Mouse (Mus musculus): ENCODE measurements around the gene Cenpi. TPM values are rescaled to one million over a fixed set of nuclear protein-coding genes. Genes with fewer than 3 reads are reported as not detected.

Gene Cenpi
- total and polyA plus RNA-seq, 3 experiments = 11.6 to 40.9 (median 22.2) TPM

DNA sequence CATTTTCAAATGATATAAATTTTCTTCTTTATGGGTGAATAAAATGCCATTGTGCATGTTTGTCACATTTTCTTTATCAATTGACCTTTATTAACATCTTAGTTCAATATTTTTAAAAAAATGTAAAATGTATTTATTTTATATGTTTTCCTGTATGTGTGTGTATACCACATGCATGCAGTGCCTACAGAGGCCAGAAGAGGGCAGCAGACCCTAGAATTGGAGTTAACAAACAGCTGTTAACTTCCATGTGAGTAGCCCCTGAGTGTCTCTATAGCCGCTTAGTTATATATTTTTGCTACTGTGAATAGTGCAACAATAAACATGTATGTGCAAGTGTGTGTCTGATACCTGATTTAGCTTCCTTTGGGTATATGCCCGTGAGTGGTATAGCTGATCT, 25.4 kb downstream of the Cenpi start:
- Histone ChIP-seq H3K9me3 (replicated peaks; ENCODE audit: low read length) (no peaks in the 10 kb centered on the region), H3K27ac (ENCODE audit: insufficient read depth, low read depth) (no peak overlapping the region), H3K27me3 (replicated peaks) (no peaks in the 10 kb centered on the region), H3K79me2 (replicated peaks; ENCODE audit: control insufficient read depth, extremely low read depth, insufficient read depth, poor library complexity, severe bottlenecking) (no peaks in the 10 kb centered on the region), H3K4me3 (replicated peaks in 1 of 3; ENCODE audit: low read depth in 2 of 3, low read length in 2 of 3, poor library complexity in 1 of 3) (no peak overlapping the region), H3K4me1 (ENCODE audit: control insufficient read depth in 1 of 2, insufficient read depth in 2 of 2) (no peaks in the 10 kb centered on the region), H3K36me3 (replicated peaks in 1 of 2; ENCODE audit: control insufficient read depth in 1 of 2, insufficient read depth in 1 of 2, low read length in 1 of 2) (peaks cover 6 to 21% of the 10 kb centered on the region in 2 experiments), H3K4me2 (ENCODE audit: insufficient read depth, low read depth, poor library complexity, severe bottlenecking) (no peak overlapping the region), H3K9ac (ENCODE audit: insufficient read depth, low read depth) (no peak overlapping the region)
- in situ Hi-C loops (cut with MboI; ENCODE audit: low pct_ligation_motif_present, low pct_unique_long_range_greater_than_20kb, low sequenced_read_pairs) (no loop called here), dilution Hi-C loops (cut with MboI; ENCODE audit: extremely low pct_ligation_motif_present, extremely low pct_unique_long_range_greater_than_20kb, low sequenced_read_pairs) (no loop called here)
- DNase-seq (ENCODE audit: extremely low read depth) = peak; percentile 29
- TF ChIP-seq MAZ (IDR thresholded peaks at IDR 0.05; ENCODE audit: low read depth, low read length) (no peak), NRF1 (IDR thresholded peaks at IDR 0.05; ENCODE audit: low read depth, low read length) (no peak), CTCF (conservative IDR thresholded peaks at IDR 0.05 in 1 of 2, IDR thresholded peaks at IDR 0.05 in 1 of 2; ENCODE audit: low read depth in 2 of 2, low read length in 2 of 2) (peak in 1 of 2 experiments; percentile 60; a peak in 2 of 4 replicates), POLR2AphosphoS2 (IDR thresholded peaks at IDR 0.05; ENCODE audit: low read depth, low read length) (no peak), MAX (IDR thresholded peaks at IDR 0.05; ENCODE audit: low read length) (no peak), MAFK (IDR thresholded peaks at IDR 0.05; ENCODE audit: insufficient replicate concordance, low read length) (no peak), MEF2A (IDR thresholded peaks at IDR 0.05; ENCODE audit: borderline replicate concordance, low read depth, low read length) (no peak), JUND (conservative IDR thresholded peaks at IDR 0.05; ENCODE audit: low read depth, low read length) (no peak), SMC3 (IDR thresholded peaks at IDR 0.05; ENCODE audit: low read depth, low read length) (peak; percentile 40), RAD21 (IDR thresholded peaks at IDR 0.05; ENCODE audit: low read depth, low read length) (peak; percentile 43), E2F4 (IDR thresholded peaks at IDR 0.05; ENCODE audit: insufficient replicate concordance, low read depth, low read length) (no peak), IRF4 (IDR thresholded peaks at IDR 0.05; ENCODE audit: low read depth, low read length) (no peak), ZC3H11A (IDR thresholded peaks at IDR 0.05; ENCODE audit: low read depth, low read length) (no peak)

GRCm38 (mm10) chrX:134342735-134343134, 34.9 kb downstream of the Cenpi start:
- H3K79me2 ChIP-seq (replicated peaks; ENCODE audit: control insufficient read depth, extremely low read depth, insufficient read depth, poor library complexity, severe bottlenecking) = no peaks in the 10 kb centered on the region
- in situ Hi-C loops (cut with MboI; ENCODE audit: low pct_ligation_motif_present, low pct_unique_long_range_greater_than_20kb, low sequenced_read_pairs) (no loop called here), dilution Hi-C loops (cut with MboI; ENCODE audit: extremely low pct_ligation_motif_present, extremely low pct_unique_long_range_greater_than_20kb, low sequenced_read_pairs) (no loop called here)
- no peaks in the 10 kb centered on the region for H3K9me3 ChIP-seq (replicated peaks; ENCODE audit: low read length)
- H3K4me1 ChIP-seq (ENCODE audit: control insufficient read depth in 1 of 2, insufficient read depth in 2 of 2) = no peaks in the 10 kb centered on the region
- H3K27me3 ChIP-seq (replicated peaks) = no peaks in the 10 kb centered on the region
- H3K4me3 ChIP-seq (replicated peaks in 1 of 3; ENCODE audit: low read depth in 2 of 3, low read length in 2 of 3, poor library complexity in 1 of 3) = no peak overlapping the region
- no peak overlapping the region for H3K27ac ChIP-seq (ENCODE audit: insufficient read depth, low read depth)
- no peak overlapping the region for H3K9ac ChIP-seq (ENCODE audit: insufficient read depth, low read depth)
- TF ChIP-seq MXI1 (IDR thresholded peaks at IDR 0.05; ENCODE audit: low read depth, low read length) = no peak
- TF ChIP-seq PAX5 (IDR thresholded peaks at IDR 0.05; ENCODE audit: low read length) = no peak
- no peak for TF ChIP-seq MYC (IDR thresholded peaks at IDR 0.05; ENCODE audit: low read depth, low read length)
- TF ChIP-seq POLR2A (IDR thresholded peaks at IDR 0.05; ENCODE audit: low read depth, low read length) = no peak
- no peak for TF ChIP-seq EP300 (IDR thresholded peaks at IDR 0.05; ENCODE audit: low read length)
- H3K4me2 ChIP-seq (ENCODE audit: insufficient read depth, low read depth, poor library complexity, severe bottlenecking) = no peak overlapping the region
- peaks cover 33 to 68% of the 10 kb centered on the region in 2 experiments for H3K36me3 ChIP-seq (replicated peaks in 1 of 2; ENCODE audit: control insufficient read depth in 1 of 2, insufficient read depth in 1 of 2, low read length in 1 of 2)
- no peak for DNase-seq (ENCODE audit: extremely low read depth)
